Mouse (Mus musculus) spleen, embryonic (tissue): Measurements from ENCODE around the gene Polr2e.

ENCODE experiments used
- CTCF ChIA-PET: fragments of 350-600 bp; sonication (Branson Sonifier 250); formaldehyde crosslinking; loops from one replicate; lab custom pipeline; 2022; lab: Charles Lee

Polr2e gene

GRCm38 (mm10) chr10:80041409-80042060 lies 1.9 kb upstream of the Polr2e start:
- CTCF ChIA-PET = interaction anchor here (0.5 to 0.7 kb wide), 3 partner anchors 11 to 57 kb away, joined by 3 to 4 read pairs (median 3); no protein-coding TSS in a partner anchor

- CTCF ChIA-PET = no interaction called here
Measured at GRCm38 (mm10) chr10:80036832-80037231, 2.8 kb downstream of the Polr2e start.

- CTCF ChIA-PET = no interaction called here
Measured at GRCm38 (mm10) chr10:80035686-80036085, 3.9 kb downstream of the Polr2e start.

GRCm38 (mm10) chr10:80035148-80035547 lies 4.4 kb downstream of the Polr2e start:
- CTCF ChIA-PET = interaction anchor here (0.7 to 1.3 kb wide), 2 partner anchors 17 to 47 kb away, joined by 4 read pairs; partner anchors contain the start of gene Cnn2

GRCm38 (mm10) chr10:80033511-80034391 lies 5.8 kb downstream of the Polr2e start:
- CTCF ChIA-PET = interaction anchor here (1.3 kb wide), 1 partner anchor 46 kb away, joined by 4 read pairs; the partner anchor contains the start of gene Cnn2

- CTCF ChIA-PET = interaction anchor here (0.6 kb wide), 1 partner anchor 46 kb away, joined by 4 read pairs; no protein-coding TSS in a partner anchor
Measured at GRCm38 (mm10) chr10:80032799-80033480, 6.7 kb downstream of the Polr2e start.

GRCm38 (mm10) chr10:80030736-80031135 lies 8.9 kb downstream of the Polr2e start:
- CTCF ChIA-PET = no interaction called here

GRCm38 (mm10) chr10:80030191-80030590 lies 9.4 kb downstream of the Polr2e start:
- CTCF ChIA-PET = no interaction called here

- CTCF ChIA-PET = interaction anchor here (1.0 kb wide), 1 partner anchor 11 kb away, joined by 5 read pairs; no protein-coding TSS in a partner anchor
Measured at GRCm38 (mm10) chr10:80028521-80028846, 11.1 kb downstream of the Polr2e start.

GRCm38 (mm10) chr10:80027681-80028520 lies 11.7 kb downstream of the Polr2e start:
- CTCF ChIA-PET = interaction anchor here (0.5 to 1.0 kb wide), 2 partner anchors 10 to 23 kb away, joined by 3 to 5 read pairs; no protein-coding TSS in a partner anchor

GRCm38 (mm10) chr10:80025889-80026288 lies 13.7 kb downstream of the Polr2e start:
- CTCF ChIA-PET = interaction anchor here (1.0 kb wide), 1 partner anchor 9 kb away, joined by 3 read pairs; the partner anchor contains the start of gene Arhgap45

GRCm38 (mm10) chr10:80025463-80025862 lies 14.1 kb downstream of the Polr2e start:
- CTCF ChIA-PET = interaction anchor here (0.7 to 1.0 kb wide), 2 partner anchors 8 to 102 kb away, joined by 3 to 4 read pairs; partner anchors contain the start of gene Arhgap45

- CTCF ChIA-PET = interaction anchor here (0.7 kb wide), 1 partner anchor 101 kb away, joined by 4 read pairs; no protein-coding TSS in a partner anchor
Measured at GRCm38 (mm10) chr10:80025044-80025347, 14.6 kb downstream of the Polr2e start.

- CTCF ChIA-PET = interaction anchor here (0.7 kb wide), 1 partner anchor 100 kb away, joined by 4 read pairs; no protein-coding TSS in a partner anchor
Measured at GRCm38 (mm10) chr10:80024229-80025043, 15.2 kb downstream of the Polr2e start.

GRCm38 (mm10) chr10:80023758-80024157 lies 15.8 kb downstream of the Polr2e start:
- CTCF ChIA-PET = no interaction called here

- CTCF ChIA-PET = no interaction called here
Measured at GRCm38 (mm10) chr10:80022806-80023205, 16.8 kb downstream of the Polr2e start.

- CTCF ChIA-PET = no interaction called here
Measured at GRCm38 (mm10) chr10:80022164-80022563, 17.4 kb downstream of the Polr2e start.

- CTCF ChIA-PET = interaction anchor here (0.7 to 1.0 kb wide), 2 partner anchors 25 to 479 kb away, joined by 3 to 4 read pairs; partner anchors contain the start of gene Abca7
Measured at GRCm38 (mm10) chr10:80021320-80021641, 18.3 kb downstream of the Polr2e start.

- CTCF ChIA-PET = interaction anchor here (0.6 to 1.0 kb wide), 4 partner anchors 23 to 479 kb away, joined by 3 to 4 read pairs (median 4); partner anchors contain the start of gene Abca7
Measured at GRCm38 (mm10) chr10:80020603-80021319, 18.8 kb downstream of the Polr2e start.
